Mouse (Mus musculus): ENCODE results near the gene Med16. TPM values are rescaled to one million over a fixed set of nuclear protein-coding genes. Genes with fewer than 3 reads are reported as not detected.

Med16 gene
- 33.2 and 38.7 TPM in 2 replicates for polyA plus RNA-seq (2014; fragmentation: Nextera tagmentation; extraction: Ambion mirVana)

GRCm38 (mm10) chr10:79908167-79909091 lies at the start of gene Med16:
TSS of gene Med16 (minus strand) at chr10:79908923.
- H3K4me2 ChIP-seq (ENCODE audit: low read depth, low read length), result peak within 1 kb of the TSS; percentile 48
- ATAC-seq (ENCODE audit: low read depth), result peak; percentile 93
- peaks cover 9% of the 10 kb centered on the region; the same call in 1 of the 2 replicates for H3K36me3 ChIP-seq (ENCODE audit: control insufficient read depth, insufficient read depth, low read length)
- WGBS, result 1% methylated on average over 52 of the region's 52 CpGs
- no peaks in the 10 kb centered on the region for H3K27me3 ChIP-seq (ENCODE audit: control insufficient read depth, insufficient read depth, low read length)
- peaks cover 4% of the 10 kb centered on the region; the same call in 1 of the 2 replicates for H3K4me1 ChIP-seq (ENCODE audit: control insufficient read depth, insufficient read depth, low read length)
- H3K4me3 ChIP-seq (ENCODE audit: low read depth, low read length), result peak within 1 kb of the TSS; percentile 61
- H3K9ac ChIP-seq (replicated peaks; ENCODE audit: low read depth, low read length), result peak within 1 kb of the TSS; percentile 90
- peak within 1 kb of the TSS; percentile 99 for H3K27ac ChIP-seq (ENCODE audit: low read depth, low read length)
- H3K9me3 ChIP-seq (ENCODE audit: control insufficient read depth, low read length), result no peaks in the 10 kb centered on the region

GRCm38 (mm10) chr10:79958140-79958816 lies 49.6 kb upstream of the Med16 start:
- Histone ChIP-seq H3K36me3 (ENCODE audit: control insufficient read depth, insufficient read depth, low read length) (peaks cover 12% of the 10 kb centered on the region), H3K27me3 (ENCODE audit: control insufficient read depth, insufficient read depth, low read length) (no peaks in the 10 kb centered on the region), H3K9me3 (ENCODE audit: control insufficient read depth, low read length) (no peaks in the 10 kb centered on the region), H3K27ac (ENCODE audit: low read depth, low read length) (no peak overlapping the region), H3K9ac (replicated peaks; ENCODE audit: low read depth, low read length) (no peak overlapping the region), H3K4me2 (ENCODE audit: low read depth, low read length) (no peak overlapping the region), H3K4me3 (ENCODE audit: low read depth, low read length) (no peak overlapping the region), H3K4me1 (ENCODE audit: control insufficient read depth, insufficient read depth, low read length) (peaks cover 6% of the 10 kb centered on the region; the same call in 1 of the 2 replicates)
- WGBS, result 3% methylated on average over 21 of the region's 21 CpGs
- ATAC-seq (ENCODE audit: low read depth), result no peak

GRCm38 (mm10) chr10:79956643-79957154 lies 48.0 kb upstream of the Med16 start:
- WGBS, result 17% methylated on average over 4 of the region's 4 CpGs
- Histone ChIP-seq H3K9me3 (ENCODE audit: control insufficient read depth, low read length) (no peaks in the 10 kb centered on the region), H3K27ac (ENCODE audit: low read depth, low read length) (no peak overlapping the region), H3K9ac (replicated peaks; ENCODE audit: low read depth, low read length) (no peak overlapping the region), H3K4me3 (ENCODE audit: low read depth, low read length) (no peak overlapping the region), H3K4me2 (ENCODE audit: low read depth, low read length) (no peak overlapping the region), H3K36me3 (ENCODE audit: control insufficient read depth, insufficient read depth, low read length) (peaks cover 13% of the 10 kb centered on the region), H3K4me1 (ENCODE audit: control insufficient read depth, insufficient read depth, low read length) (peaks cover 6% of the 10 kb centered on the region; the same call in 1 of the 2 replicates), H3K27me3 (ENCODE audit: control insufficient read depth, insufficient read depth, low read length) (no peaks in the 10 kb centered on the region)
- ATAC-seq (ENCODE audit: low read depth), result no peak

GRCm38 (mm10) chr10:79955691-79956090 lies 47.0 kb upstream of the Med16 start:
- Histone ChIP-seq H3K27ac (ENCODE audit: low read depth, low read length) (no peak overlapping the region), H3K36me3 (ENCODE audit: control insufficient read depth, insufficient read depth, low read length) (peaks cover 22% of the 10 kb centered on the region), H3K4me2 (ENCODE audit: low read depth, low read length) (no peak overlapping the region), H3K9ac (replicated peaks; ENCODE audit: low read depth, low read length) (no peak overlapping the region), H3K9me3 (ENCODE audit: control insufficient read depth, low read length) (no peaks in the 10 kb centered on the region), H3K4me3 (ENCODE audit: low read depth, low read length) (no peak overlapping the region), H3K27me3 (ENCODE audit: control insufficient read depth, insufficient read depth, low read length) (no peaks in the 10 kb centered on the region), H3K4me1 (ENCODE audit: control insufficient read depth, insufficient read depth, low read length) (peaks cover 2% of the 10 kb centered on the region; the same call in 1 of the 2 replicates)
- 70% methylated on average over 9 of the region's 9 CpGs for WGBS
- ATAC-seq (ENCODE audit: low read depth), result no peak

GRCm38 (mm10) chr10:79953946-79954345 lies 45.2 kb upstream of the Med16 start:
- no peaks in the 10 kb centered on the region for H3K9me3 ChIP-seq (ENCODE audit: control insufficient read depth, low read length)
- WGBS, result 86% methylated on average over 6 of the region's 6 CpGs
- H3K9ac ChIP-seq (replicated peaks; ENCODE audit: low read depth, low read length), result no peak overlapping the region
- no peak overlapping the region for H3K27ac ChIP-seq (ENCODE audit: low read depth, low read length)
- no peak overlapping the region for H3K4me2 ChIP-seq (ENCODE audit: low read depth, low read length)
- H3K27me3 ChIP-seq (ENCODE audit: control insufficient read depth, insufficient read depth, low read length), result no peaks in the 10 kb centered on the region
- no peak for ATAC-seq (ENCODE audit: low read depth)
- no peaks in the 10 kb centered on the region for H3K4me1 ChIP-seq (ENCODE audit: control insufficient read depth, insufficient read depth, low read length)
- H3K4me3 ChIP-seq (ENCODE audit: low read depth, low read length), result no peak overlapping the region
- peaks cover 28% of the 10 kb centered on the region for H3K36me3 ChIP-seq (ENCODE audit: control insufficient read depth, insufficient read depth, low read length)

- Histone ChIP-seq H3K9ac (replicated peaks; ENCODE audit: low read depth, low read length) (no peak overlapping the region), H3K27me3 (ENCODE audit: control insufficient read depth, insufficient read depth, low read length) (no peaks in the 10 kb centered on the region), H3K4me2 (ENCODE audit: low read depth, low read length) (no peak overlapping the region), H3K27ac (ENCODE audit: low read depth, low read length) (no peak overlapping the region), H3K36me3 (ENCODE audit: control insufficient read depth, insufficient read depth, low read length) (peaks cover 32% of the 10 kb centered on the region), H3K4me1 (ENCODE audit: control insufficient read depth, insufficient read depth, low read length) (0 out of 2 replicates have a peak, but pooled peaks cover 4% of the 10 kb centered on the region), H3K4me3 (ENCODE audit: low read depth, low read length) (no peak overlapping the region), H3K9me3 (ENCODE audit: control insufficient read depth, low read length) (no peaks in the 10 kb centered on the region)
- ATAC-seq (ENCODE audit: low read depth), result no peak
- WGBS, result 90% methylated on average over 18 of the region's 18 CpGs
Measured at GRCm38 (mm10) chr10:79950661-79951060, 41.9 kb upstream of the Med16 start.

GRCm38 (mm10) chr10:79949873-79950272 lies 41.1 kb upstream of the Med16 start:
- peaks cover 32% of the 10 kb centered on the region for H3K36me3 ChIP-seq (ENCODE audit: control insufficient read depth, insufficient read depth, low read length)

GRCm38 (mm10) chr10:79947502-79947901 lies 38.8 kb upstream of the Med16 start:
- no peak overlapping the region for H3K4me3 ChIP-seq (ENCODE audit: low read depth, low read length)
- 66% methylated on average over 6 of the region's 6 CpGs for WGBS
- peaks cover 8% of the 10 kb centered on the region; the same call in 1 of the 2 replicates for H3K4me1 ChIP-seq (ENCODE audit: control insufficient read depth, insufficient read depth, low read length)
- H3K36me3 ChIP-seq (ENCODE audit: control insufficient read depth, insufficient read depth, low read length), result peaks cover 21% of the 10 kb centered on the region
- ATAC-seq (ENCODE audit: low read depth), result no peak
- H3K27ac ChIP-seq (ENCODE audit: low read depth, low read length), result no peak overlapping the region
- H3K9me3 ChIP-seq (ENCODE audit: control insufficient read depth, low read length), result no peaks in the 10 kb centered on the region
- H3K27me3 ChIP-seq (ENCODE audit: control insufficient read depth, insufficient read depth, low read length), result no peaks in the 10 kb centered on the region
- no peak overlapping the region for H3K9ac ChIP-seq (replicated peaks; ENCODE audit: low read depth, low read length)
- no peak overlapping the region for H3K4me2 ChIP-seq (ENCODE audit: low read depth, low read length)

More at GRCm38 (mm10) chr10:79949873-79950272, 41.1 kb upstream of the Med16 start:
- Histone ChIP-seq H3K27ac (ENCODE audit: low read depth, low read length) (no peak overlapping the region), H3K9ac (replicated peaks; ENCODE audit: low read depth, low read length) (no peak overlapping the region), H3K4me2 (ENCODE audit: low read depth, low read length) (no peak overlapping the region), H3K4me1 (ENCODE audit: control insufficient read depth, insufficient read depth, low read length) (0 out of 2 replicates have a peak, but pooled peaks cover 4% of the 10 kb centered on the region), H3K4me3 (ENCODE audit: low read depth, low read length) (no peak overlapping the region), H3K9me3 (ENCODE audit: control insufficient read depth, low read length) (no peaks in the 10 kb centered on the region), H3K27me3 (ENCODE audit: control insufficient read depth, insufficient read depth, low read length) (no peaks in the 10 kb centered on the region)
- ATAC-seq (ENCODE audit: low read depth), result no peak
- WGBS, result 98% methylated on average over 4 of the region's 4 CpGs
